Mouse (Mus musculus): Measurements from ENCODE around the gene Tgif1.

Tgif1 gene

DNA sequence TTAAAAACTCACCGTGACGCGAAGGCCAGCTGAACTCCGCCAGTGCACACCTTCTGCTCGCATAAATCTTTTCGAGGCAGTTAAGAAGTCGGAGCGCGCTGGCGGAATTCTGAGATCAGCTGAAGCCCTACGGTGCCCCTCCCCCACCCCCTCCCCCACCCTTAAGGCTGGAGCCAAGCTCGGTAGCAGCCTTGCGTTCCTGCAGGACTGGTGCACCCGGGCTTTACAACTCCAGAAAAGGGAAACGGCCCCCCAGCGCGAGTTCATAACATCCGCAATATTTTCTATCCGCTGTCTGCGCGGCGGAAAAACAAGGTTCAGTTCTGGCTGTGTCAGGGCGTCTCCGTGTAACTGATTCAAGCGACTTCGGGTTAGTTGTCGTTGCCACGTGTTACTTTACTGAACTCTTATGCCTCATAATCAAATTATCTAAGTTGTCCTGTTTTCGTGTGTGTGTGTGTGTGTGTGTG is at the start of gene Tgif1:
Gene Tgif1 (minus strand): TSS at position 111 of the 470 bp plus-strand sequence.
- peak; percentile 63 for DNase-seq (ENCODE audit: extremely low read depth, low read depth)

DNA sequence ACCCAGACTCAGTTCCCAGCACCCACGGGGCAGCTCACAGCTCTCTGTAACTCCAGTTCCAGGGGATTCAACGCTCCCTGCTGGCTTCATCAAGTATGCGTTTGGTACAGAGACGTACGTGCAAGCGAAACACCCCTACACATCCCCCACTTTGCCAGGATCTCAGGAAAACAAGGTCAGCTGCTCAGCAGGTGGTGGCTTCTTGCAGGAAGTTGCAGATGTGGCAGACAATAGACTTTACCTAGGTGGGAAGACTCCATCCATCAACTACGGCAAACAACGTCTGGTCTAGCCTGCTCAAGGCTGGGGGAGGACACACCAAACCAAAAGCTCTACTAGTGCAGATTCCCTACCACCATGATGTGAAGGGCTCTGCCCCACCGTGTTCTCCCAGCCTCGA is 47.3 kb upstream of the Tgif1 start:
- DNase-seq (ENCODE audit: extremely low read depth, low read depth) = no peak

DNA sequence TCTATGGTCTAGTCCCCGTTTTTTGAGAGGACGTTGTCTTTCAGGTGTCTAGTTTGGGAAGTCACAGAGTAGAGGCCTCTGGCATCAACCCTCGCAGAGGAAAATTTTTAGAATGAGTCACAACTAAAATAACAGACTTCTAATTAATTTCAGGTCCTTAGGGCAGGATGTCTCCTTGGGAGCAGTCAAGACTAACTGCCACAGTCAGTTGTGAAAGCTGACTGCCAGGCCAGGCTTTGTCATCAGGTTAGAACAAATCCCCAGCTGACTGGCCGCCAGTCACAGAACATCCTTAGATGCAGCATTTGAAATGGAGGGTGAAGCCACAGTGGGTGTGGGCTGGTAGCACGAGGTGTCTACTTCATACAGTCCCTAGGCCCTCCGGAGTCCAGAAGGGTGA is 46.3 kb upstream of the Tgif1 start:
- DNase-seq (ENCODE audit: extremely low read depth, low read depth) = no peak

DNA sequence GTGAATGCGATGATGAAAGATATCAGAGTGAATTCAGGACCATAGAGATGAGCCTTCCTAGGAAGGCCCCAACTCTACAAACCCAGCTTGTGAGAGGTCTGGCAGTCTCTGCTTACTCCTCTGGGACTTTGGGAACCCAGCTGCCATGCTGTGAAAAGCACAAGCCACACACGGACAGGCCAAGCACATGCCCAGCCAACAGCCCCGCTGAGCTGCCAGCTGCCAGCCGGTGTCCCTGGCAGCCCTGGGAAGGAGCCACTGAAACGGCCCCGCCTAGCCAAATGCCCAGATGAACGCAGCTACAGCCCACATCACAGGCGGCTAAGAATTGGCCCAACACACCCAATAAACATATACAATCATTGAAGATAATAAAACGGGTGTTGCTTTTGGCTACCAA is 41.5 kb upstream of the Tgif1 start:
- DNase-seq (ENCODE audit: extremely low read depth, low read depth) = no peak

DNA sequence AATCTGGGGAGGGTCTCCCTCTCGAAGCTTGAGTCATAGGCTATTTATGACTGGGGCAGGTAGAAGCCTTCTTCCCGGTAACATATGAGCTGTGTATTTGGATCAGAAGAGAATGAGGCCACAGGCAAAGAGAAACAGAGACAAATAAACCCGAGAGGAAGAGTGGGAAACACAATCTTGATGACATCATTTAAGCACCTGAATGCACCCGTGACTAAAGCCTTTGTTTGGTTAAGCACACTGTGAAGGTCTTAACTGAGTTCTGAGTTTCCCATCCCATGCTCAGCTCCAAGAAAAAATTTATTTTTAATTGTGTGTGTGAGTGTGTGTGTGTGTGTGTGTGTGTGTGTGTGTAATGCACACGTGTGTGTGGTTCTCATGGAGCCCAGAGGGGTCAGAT is 39.8 kb upstream of the Tgif1 start:
- no peak for DNase-seq (ENCODE audit: extremely low read depth, low read depth)

DNA sequence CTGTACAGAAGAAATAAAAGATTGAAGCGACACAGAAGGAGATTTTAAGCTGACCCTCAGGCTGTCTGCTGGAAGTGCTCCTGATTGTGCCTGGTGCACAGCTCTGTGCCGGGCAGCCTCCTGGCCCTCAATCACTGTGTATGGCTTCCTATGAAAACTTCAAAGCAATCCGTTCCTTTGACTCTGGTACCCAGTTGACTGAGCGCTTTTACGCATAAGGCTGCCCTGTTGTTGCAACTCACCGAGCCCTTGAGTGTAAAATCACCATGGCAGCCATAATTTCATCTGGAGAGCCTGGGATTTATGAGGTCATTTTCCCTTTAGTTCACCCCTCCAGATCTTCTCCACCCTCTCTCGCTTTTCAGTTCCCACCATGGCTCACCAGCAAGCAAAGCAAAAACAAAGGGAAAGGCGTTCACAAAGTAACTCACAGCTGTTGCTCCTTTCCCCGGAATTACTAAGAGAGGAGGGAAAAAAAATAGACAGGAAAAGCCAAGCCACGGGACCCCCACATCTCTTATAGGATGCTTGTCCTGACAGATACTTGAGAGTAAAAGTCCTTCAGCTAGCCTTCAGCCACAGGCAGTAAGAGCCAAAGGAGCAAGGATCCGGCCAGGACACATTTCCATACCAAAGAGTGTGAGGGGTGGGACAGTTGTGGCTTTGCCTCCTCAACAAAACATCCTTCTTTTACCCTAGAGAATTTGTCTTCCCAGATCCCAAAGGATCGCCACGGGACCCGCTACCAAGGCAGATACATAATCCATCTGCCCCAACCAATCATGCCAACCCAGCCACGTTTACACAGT is 39.1 kb upstream of the Tgif1 start:
- DNase-seq (ENCODE audit: extremely low read depth, low read depth) = no peak

DNA sequence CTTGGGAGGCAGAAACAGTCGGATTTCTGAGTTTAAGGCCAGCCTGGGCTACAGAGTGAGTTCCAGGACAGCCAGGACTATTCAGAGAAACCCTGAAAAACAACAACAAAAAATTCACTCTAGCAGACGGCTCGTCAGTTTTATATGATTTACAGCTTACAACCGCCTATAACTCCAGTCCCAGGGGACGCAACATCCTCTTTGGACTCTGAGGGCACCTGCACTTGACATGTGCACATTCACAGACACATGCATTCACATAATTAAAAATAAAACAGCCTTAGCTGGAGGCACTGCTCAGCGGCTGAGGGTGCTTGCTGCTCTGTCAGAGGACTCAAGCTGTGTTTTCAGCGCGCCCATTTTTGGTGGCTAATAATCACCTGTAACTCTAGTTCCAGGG is 37.2 kb upstream of the Tgif1 start:
- no peak for DNase-seq (ENCODE audit: extremely low read depth, low read depth)

DNA sequence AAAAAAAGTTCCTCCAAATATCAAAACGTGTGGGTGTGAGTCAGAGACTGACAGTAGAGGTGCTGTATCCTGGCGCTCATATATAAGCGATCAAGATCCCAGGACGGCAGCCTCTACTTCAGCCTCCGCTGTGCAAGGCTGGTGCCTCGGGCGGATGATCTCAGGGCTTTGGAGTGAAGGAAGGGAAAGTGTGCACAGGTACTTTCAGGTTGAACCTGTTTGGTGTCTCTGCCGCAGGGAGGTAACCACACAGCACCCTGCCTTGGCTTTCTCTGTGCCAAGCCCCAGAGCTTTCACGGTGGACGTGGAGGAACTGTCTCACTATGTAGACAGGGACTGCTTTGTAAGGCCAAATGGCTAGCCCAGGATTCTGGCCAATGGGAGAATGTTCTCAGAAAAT is 35.3 kb upstream of the Tgif1 start:
- no peak for DNase-seq (ENCODE audit: extremely low read depth, low read depth)

DNA sequence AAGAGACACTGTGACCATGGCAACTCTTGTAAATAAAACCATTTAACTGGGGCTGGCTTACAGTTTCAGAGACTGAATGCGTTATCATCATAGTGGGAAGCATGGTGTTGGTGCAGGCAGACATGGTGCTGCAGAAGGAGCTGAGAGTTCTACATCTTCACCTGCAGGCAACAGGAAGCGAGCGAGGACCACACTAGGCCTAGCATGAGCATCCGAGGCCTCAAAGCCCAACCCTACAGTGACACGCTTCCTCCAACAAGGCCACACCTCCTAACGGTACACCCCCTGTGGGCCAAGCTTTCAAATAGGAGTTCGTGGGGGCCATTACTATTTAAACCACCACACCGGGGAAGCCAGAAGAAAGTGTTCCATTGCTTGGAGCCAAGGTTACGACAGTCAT is 34.5 kb upstream of the Tgif1 start:
- DNase-seq (ENCODE audit: extremely low read depth, low read depth) = no peak

DNA sequence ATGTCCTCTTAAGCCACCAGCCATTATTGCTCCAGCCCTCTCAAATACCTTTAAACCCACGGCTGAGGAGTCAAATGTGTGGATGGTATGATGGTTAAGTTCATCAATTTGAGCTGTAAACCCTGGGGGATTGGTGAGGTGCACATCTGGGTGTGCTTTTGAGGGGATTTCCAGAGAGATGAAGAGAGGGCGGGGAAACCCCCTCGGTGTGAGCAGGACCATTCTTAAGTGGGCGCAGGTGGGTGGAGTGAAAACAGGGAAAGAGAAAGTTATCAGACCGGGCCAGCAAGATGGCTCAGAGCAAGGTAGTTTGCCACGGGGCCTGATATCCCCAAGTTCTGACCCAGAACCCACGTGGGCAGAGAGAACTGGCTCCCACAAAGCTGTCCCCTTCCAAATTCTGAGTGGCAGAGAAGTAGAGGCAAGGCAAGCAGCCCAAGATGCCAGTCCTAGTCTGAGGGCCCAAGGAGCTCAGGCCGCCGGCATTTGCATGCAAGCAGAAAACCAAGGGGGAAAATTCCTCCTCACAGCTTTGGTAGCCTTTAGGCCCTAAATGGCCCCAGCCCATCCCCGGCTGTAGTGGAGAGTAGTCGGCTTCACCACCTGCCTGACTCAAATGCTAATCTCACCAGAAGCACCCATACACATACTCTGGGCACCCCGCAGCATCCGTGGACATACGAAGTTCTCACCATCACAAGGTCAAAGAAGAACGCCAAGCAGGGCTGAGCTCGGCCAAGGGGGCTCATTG is 33.5 kb upstream of the Tgif1 start:
- DNase-seq (ENCODE audit: extremely low read depth, low read depth) = no peak

DNA sequence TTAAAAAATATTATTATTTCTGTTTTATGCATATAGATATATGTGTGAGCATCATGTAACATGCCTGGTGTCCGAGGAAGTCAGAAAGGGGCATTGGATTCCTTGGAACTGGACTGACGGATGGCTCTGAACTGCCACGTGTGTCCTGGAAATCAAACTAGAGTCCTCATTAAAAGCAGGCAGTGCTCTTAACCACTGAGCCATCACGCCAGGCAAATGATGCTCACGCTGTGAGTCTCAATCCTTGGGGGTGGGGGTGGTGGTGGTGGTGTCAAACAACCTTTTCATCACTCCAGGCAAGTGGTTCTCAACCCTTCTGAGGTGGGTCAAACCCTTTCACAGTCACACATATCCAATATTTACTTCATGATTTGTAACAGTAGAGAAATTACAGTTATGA is 32.5 kb upstream of the Tgif1 start:
- DNase-seq (ENCODE audit: extremely low read depth, low read depth) = no peak

DNA sequence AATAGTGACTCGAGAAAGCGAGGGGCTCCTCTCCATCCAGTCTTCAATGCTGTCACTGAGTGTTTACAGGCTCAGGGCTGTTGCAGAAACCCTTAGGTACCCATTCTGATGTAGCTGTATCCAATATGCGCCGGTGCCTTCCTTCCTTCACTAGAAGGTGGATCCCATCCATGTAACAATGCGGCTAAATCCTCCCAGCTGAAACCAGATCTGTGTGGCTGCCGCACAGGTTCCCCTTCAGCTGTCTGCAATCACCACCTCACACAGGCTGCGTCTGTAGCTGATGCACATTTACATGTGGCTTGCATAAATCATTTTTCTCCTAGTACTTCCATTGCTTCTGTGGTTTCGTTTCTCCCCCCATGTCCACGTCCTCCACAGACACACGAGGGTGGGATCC is 28.6 kb upstream of the Tgif1 start:
- DNase-seq (ENCODE audit: extremely low read depth, low read depth) = no peak

DNA sequence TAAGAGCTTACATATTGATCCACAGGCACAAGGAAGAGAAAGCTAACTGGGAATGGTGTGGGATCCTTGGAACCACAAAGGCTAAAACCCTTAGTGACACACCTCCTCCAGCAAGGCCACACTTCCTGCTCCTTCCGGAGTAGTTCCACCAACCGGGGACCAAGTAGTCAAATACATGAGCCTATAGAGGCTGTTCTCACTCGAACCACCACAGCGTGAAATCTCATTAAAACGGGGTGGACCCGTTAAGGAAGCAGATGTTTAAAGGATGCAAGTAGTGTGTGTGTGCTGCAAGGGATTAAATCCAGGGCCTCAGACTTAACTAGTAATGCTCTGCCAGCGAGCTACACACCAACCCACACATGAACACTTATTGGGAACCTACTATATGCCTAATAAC is 27.8 kb upstream of the Tgif1 start:
- no peak for DNase-seq (ENCODE audit: extremely low read depth, low read depth)

DNA sequence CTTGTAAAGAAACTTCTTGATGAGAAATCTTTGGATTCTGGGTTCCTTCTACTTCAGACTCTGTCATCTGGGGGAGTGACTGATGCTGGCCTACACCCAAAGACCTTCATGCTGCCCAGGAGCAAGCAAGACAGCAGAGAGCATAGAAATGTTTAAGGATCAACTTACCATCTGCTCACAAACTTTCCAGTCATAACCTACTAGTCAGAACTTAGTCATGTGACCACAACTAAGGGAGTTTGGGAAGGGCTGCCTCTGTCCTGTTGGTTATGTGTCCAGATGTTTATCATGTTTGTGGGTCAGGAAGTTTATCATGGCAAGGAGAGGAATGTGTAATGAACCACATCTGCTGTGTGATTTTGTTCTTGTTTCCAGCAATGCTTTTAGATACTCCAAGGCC is 24.9 kb upstream of the Tgif1 start:
- DNase-seq (ENCODE audit: extremely low read depth, low read depth) = no peak

DNA sequence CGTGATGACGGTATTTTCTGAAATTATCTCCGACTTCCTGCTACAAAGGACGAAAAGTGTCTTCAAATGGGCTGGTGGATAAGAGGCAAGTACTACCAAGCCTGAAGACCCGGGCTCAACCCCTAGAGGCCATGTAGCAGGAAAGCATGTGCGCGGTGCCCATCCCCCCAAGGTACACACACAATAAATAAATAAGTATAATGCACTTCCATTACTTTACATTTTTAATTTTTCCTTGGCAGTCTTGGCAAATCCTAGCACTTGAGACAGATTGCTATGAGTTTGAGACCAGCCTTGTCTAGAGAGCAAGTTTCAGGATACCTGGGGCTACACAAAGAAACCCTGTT is 20.4 kb upstream of the Tgif1 start:
- DNase-seq (ENCODE audit: extremely low read depth, low read depth) = no peak

DNA sequence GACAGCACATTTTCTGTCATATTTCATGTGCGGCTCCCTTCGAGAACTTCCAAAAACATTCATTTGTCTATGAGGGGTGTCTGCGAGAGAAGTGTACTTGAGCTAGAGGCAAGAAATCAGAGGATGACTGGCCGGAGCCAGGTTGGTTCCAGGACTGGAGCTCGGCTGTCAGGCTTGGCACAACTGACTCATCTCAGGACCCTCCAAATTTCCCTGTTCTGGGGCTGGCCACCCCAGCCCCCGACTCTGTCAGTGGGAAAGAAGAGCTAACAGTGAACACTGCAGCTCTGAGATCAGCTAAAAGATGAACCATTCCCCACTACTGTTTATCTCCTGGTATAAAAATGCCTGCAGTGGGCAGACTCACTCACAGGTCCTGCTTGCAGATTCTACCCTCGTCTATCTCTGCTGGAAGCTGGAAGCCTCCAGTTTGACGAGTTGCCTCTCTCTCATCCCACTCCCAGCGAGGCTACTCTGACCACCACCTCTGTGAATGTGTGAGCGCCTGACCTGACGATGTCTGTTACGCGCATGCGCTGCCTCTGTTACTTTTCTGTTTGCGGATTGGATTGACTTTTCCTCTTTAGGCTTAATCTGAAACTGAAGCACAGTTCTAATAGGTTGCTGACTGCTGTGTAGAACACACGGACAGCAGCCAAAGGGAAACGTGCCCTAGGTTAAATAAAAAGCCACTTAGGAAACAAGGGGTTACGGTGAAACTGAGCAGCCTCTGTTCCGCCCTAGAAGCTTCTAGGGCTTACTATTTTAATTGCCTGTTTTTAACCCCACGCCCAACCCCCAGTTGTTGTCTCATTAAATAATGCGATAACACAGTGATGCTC is 19.8 kb upstream of the Tgif1 start:
- peak; percentile 79 for DNase-seq (ENCODE audit: extremely low read depth, low read depth)

DNA sequence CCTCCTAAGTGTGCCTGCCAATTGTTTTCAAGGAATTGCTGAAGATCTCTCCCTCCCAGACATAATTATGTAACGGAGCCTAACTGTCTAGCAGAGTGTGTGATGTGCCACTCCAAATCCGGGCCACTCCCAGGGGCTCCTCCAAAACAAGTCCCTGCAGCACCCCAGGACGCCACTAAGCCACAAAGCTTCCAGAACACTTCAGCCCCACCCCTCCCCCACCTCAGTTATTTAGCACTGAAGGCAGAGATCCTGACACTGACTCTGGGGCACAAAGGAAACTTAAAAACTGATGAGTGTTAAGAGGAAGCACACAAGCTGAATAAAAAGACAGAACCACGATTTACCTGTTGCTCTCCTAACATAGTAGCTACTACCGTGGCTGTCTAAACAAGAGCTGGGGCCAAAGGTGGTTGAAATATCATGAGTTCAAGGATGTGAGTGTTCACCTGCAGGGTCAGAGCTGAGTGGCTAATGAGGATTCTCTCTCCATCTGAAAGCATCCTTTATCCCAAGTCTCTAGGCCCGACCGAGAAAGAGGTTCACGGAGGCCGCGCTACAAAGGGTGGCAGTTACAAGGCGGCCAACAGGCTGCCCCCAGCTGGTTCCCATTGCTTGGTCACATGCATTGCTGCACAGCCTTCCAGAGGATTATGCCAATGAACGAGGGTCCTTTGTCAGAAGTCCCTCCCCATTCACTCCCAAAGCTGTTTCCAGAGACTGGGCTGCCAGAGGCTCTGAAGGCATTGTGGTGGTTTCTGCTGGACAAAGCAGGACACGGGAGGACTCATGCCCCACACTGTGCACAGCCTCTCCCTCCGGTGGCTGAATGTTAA is 19.0 kb upstream of the Tgif1 start:
- DNase-seq (ENCODE audit: extremely low read depth, low read depth) = no peak

DNA sequence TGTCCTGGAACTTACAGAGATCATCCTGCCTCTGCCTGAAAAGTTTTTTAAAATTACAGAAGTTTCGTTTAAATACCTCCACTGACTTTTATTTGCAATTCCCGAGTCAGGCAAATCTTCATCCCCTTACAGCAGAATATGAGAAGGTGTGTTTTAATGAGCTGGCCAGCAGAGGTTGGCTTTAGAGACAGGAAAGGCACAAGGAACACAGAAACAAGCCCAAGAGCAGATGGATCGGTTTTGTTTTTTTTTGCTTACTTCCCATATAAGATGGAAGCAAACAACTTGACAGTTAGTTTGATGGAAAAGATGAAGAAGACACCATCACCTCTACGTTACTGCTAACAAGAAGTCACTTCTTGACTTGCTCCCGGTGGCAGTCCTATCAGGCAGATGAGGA is 18.3 kb upstream of the Tgif1 start:
- no peak for DNase-seq (ENCODE audit: extremely low read depth, low read depth)

DNA sequence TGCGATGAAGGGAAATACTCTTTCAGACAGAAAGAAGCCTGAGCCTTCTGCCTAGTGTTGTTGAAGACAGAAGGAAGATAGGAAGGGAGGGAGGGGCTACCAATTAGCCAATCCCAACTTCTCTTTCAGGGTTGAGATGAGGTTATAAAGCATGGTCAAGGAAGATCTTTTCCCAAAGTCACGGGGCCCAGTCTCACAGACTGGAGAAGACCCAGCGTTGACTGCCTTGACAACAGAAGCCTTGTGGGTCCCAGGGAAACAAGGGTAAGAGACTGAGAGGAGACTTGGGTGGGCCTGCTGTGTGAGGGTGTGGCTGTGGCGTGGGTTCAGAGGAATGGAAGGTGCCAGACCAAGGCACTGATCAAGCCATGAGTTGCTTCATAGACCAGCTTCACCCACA is 17.2 kb upstream of the Tgif1 start:
- no peak for DNase-seq (ENCODE audit: extremely low read depth, low read depth)

DNA sequence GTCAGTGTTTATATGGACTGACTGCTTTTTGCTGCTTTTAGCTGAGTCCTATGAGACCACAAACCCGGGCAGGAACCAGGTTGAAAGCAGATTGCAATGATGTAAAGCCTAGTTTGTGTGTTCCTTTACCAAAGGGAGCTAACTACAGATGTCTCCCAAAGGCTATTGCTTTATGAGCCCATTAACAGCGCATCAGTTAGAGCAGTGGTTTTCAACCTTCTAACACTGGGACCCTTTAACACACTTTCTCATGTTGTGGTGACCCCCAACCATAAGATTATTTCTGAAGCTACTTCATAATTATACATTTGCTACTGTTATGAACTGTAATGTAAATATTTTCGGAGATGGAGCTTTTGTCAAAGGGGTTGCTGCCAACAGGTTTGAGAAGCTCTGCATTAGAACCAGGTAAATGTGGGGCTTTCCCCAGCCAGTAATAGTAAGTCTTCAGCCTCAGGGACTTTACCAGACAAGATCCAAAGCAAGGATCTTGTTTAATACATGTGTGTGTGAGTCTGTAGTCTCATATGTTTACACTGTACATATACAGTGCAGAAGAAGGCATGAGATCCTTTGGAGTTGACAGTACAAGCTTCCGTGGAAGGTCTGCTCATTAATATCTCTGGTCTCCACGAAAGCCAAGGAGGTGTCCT is 15.4 kb upstream of the Tgif1 start:
- DNase-seq (ENCODE audit: extremely low read depth, low read depth) = no peak

All from MEL-GATA-1-ER (cell line).